Mouse (Mus musculus): ENCODE measurements around the gene Scarf2.

The Scarf2 gene

GRCm38 (mm10) chr16:17799584-17799983 lies 2.5 kb downstream of the Scarf2 start:
- no peak for DNase-seq (ENCODE audit: low read depth)

GRCm38 (mm10) chr16:17801777-17802455 lies 4.8 kb downstream of the Scarf2 start:
- DNase-seq (ENCODE audit: low read depth): no peak

GRCm38 (mm10) chr16:17802456-17802838 lies 5.4 kb downstream of the Scarf2 start:
- DNase-seq (ENCODE audit: low read depth): no peak

GRCm38 (mm10) chr16:17802839-17803674 lies 6.0 kb downstream of the Scarf2 start:
- peak; percentile 48 for DNase-seq (ENCODE audit: low read depth)

GRCm38 (mm10) chr16:17803675-17804448 lies 6.8 kb downstream of the Scarf2 start:
- no peak for DNase-seq (ENCODE audit: low read depth)

- peak; percentile 70 for DNase-seq (ENCODE audit: low read depth)
Observed at GRCm38 (mm10) chr16:17804449-17804912, 7.4 kb downstream of the Scarf2 start.

GRCm38 (mm10) chr16:17804982-17805381 lies 7.9 kb downstream of the Scarf2 start:
- DNase-seq (ENCODE audit: low read depth): no peak

GRCm38 (mm10) chr16:17806581-17807191 lies 9.6 kb downstream of the Scarf2 start:
- DNase-seq (ENCODE audit: low read depth): peak; percentile 38

GRCm38 (mm10) chr16:17807192-17808009 lies 10.3 kb downstream of the Scarf2 start:
- DNase-seq (ENCODE audit: low read depth): peak; percentile 91

- no peak for DNase-seq (ENCODE audit: low read depth)
Observed at GRCm38 (mm10) chr16:17809125-17809524, 12.0 kb downstream of the Scarf2 start.

GRCm38 (mm10) chr16:17809711-17810110 lies 12.6 kb downstream of the Scarf2 start:
- DNase-seq (ENCODE audit: low read depth): no peak

- DNase-seq (ENCODE audit: low read depth): peak; percentile 67
Observed at GRCm38 (mm10) chr16:17812120-17812519, 15.0 kb downstream of the Scarf2 start.

GRCm38 (mm10) chr16:17813173-17813572 lies 16.1 kb downstream of the Scarf2 start:
- no peak for DNase-seq (ENCODE audit: low read depth)

GRCm38 (mm10) chr16:17815411-17816402 lies 18.6 kb downstream of the Scarf2 start:
- peak; percentile 88 for DNase-seq (ENCODE audit: low read depth)

GRCm38 (mm10) chr16:17816528-17816927 lies 19.4 kb downstream of the Scarf2 start:
- no peak for DNase-seq (ENCODE audit: low read depth)

- no peak for DNase-seq (ENCODE audit: low read depth)
Observed at GRCm38 (mm10) chr16:17826500-17826899, 29.4 kb downstream of the Scarf2 start.

GRCm38 (mm10) chr16:17828229-17828628 lies 31.1 kb downstream of the Scarf2 start:
- DNase-seq (ENCODE audit: low read depth): no peak

GRCm38 (mm10) chr16:17828867-17829266 lies 31.8 kb downstream of the Scarf2 start:
- DNase-seq (ENCODE audit: low read depth): no peak

- no peak for DNase-seq (ENCODE audit: low read depth)
Observed at GRCm38 (mm10) chr16:17830385-17831178, 33.5 kb downstream of the Scarf2 start.

Data from induced T-regulatory cell, adult 2 months (primary cell).